Mouse (Mus musculus) kidney, adult 11 months (tissue): ENCODE data around the gene Cdsn.
A peak's percentile ranks its signal among the peaks of the same experiment; 100 is the strongest.
"Not testable (repeated sequence)": the region's sequence is repeated elsewhere in the genome, so short reads cannot be mapped to it uniquely, and the experiment has no call there.

Source experiments
- DNase-seq: peaks from one replicate; pipeline ENCODE4 v3.0.0; 2022

Gene Cdsn

GRCm38 (mm10) chr17:35551881-35552414 lies at the start of gene Cdsn:
Gene Cdsn (plus strand): TSS chr17:35552128.
- no peak for DNase-seq

- no peak for DNase-seq
These were observed 49.7 kb upstream of the Cdsn start for GRCm38 (mm10) chr17:35502226-35502625.

- no peak for DNase-seq
These were observed 49.2 kb upstream of the Cdsn start for GRCm38 (mm10) chr17:35502762-35503161.

GRCm38 (mm10) chr17:35503849-35504248 lies 48.1 kb upstream of the Cdsn start:
- no peak for DNase-seq

- DNase-seq = no peak
These were observed 47.1 kb upstream of the Cdsn start for GRCm38 (mm10) chr17:35504628-35505481.

DNA sequence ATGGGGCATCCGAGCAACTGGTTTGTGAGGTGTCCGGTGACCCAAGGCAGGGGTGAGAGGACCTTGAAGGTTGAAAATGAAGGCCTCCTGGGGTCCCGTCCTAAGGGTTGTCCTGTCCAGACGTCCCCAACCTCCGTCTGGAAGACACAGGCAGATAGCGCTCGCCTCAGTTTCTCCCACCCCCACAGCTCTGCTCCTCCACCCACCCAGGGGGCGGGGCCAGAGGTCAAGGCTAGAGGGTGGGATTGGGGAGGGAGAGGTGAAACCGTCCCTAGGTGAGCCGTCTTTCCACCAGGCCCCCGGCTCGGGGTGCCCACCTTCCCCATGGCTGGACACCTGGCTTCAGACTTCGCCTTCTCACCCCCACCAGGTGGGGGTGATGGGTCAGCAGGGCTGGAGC lies 46.2 kb upstream of the Cdsn start, which contains the start of gene Pou5f1:
TSS of gene Pou5f1 (plus strand) at position 243 of the 400 bp plus-strand sequence.
- no peak for DNase-seq

DNA sequence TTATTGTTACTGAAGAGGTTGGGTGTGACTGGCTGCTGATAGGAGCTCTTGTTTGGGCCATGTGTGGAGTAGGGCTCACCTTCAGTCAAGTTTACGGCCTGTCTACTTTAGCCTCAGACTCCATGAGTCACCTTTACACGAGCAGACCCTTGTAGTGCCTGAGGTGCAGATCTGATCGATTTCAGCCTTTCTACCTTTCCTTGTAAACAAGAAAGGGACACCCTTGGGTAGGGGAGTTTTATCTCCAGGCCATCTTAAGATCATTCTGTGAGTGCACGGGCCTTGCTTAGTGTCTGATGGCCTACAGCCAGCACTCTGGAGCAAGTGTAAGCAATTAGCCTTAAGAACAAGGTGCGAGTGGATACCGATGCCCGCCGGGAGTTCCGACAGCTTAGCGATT lies 45.0 kb upstream of the Cdsn start:
- DNase-seq = no peak

DNA sequence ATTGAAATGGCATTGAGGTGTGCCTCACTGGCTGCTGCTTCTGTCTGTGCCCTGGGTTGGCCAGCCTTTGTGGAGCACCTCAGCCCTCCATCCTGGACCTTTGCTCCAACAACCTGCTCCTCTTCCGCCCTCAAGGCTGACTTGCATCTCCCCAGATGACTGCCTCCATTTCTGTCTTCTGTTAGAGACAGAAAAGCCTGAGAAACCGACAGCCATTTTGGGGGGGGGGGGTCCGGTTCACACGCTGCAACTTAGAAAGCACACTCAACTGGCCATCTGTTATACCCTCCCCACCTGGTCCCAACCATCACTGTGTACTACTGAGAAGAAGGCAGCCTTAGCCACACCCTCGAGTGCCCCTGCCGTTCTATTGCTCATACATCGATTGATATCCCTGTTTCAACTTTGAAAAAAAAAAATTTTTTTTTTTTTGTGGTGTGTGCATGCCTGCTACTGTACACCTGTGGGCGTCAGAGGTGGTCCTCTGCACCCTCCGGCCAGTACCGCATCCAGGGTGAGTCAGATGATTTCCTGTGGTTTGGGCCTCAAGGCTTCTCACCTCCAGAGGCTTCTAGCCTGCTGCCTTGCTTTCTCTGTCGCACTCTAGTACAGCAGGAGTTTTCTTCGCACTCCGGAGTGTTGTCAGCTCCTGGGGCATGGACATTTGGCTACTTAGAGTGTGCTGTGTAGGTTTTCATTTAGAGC lies 44.2 kb upstream of the Cdsn start:
- no peak for DNase-seq

DNA sequence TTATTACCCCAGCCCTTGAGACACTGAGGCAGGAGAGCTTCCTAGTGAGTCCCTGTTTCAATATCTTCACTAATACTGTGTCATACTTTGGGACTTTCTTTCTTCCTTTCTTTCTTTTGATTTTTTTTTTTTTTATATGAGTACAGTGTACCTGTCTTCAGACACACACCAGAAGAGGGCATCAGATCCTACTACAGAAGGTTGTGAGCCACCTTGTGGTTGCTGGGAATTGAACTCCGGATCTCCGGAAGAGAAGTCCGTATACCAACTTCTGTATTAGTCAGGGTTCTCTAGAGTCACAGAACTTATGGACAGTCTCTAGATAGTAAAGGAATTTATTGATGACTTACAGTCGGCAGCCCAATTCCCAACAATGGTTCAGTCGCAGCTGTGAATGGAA lies 43.6 kb upstream of the Cdsn start:
- DNase-seq = not testable (repeated sequence)

DNA sequence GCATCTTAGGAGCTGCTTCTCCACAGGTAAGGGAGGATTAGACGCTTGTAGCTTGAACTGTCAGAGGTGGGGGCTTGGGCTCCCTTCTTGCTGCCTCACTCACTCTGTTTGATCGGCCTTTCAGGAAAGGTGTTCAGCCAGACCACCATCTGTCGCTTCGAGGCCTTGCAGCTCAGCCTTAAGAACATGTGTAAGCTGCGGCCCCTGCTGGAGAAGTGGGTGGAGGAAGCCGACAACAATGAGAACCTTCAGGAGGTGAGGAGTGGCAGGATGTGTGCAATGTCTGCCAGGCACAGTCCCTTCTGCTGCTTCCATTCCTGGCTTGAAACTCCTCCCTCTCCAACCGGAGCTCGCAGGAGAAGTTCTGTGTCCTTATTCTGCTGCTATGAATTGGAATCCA lies 42.6 kb upstream of the Cdsn start:
- no peak for DNase-seq

GRCm38 (mm10) chr17:35512916-35513626 lies 38.9 kb upstream of the Cdsn start:
- DNase-seq = no peak

GRCm38 (mm10) chr17:35513886-35514285 lies 38.0 kb upstream of the Cdsn start:
- DNase-seq = peak; percentile 46

- no peak for DNase-seq
These were observed 37.2 kb upstream of the Cdsn start for GRCm38 (mm10) chr17:35514756-35515155.

GRCm38 (mm10) chr17:35515911-35516640 lies 35.9 kb upstream of the Cdsn start:
- DNase-seq = no peak

DNA sequence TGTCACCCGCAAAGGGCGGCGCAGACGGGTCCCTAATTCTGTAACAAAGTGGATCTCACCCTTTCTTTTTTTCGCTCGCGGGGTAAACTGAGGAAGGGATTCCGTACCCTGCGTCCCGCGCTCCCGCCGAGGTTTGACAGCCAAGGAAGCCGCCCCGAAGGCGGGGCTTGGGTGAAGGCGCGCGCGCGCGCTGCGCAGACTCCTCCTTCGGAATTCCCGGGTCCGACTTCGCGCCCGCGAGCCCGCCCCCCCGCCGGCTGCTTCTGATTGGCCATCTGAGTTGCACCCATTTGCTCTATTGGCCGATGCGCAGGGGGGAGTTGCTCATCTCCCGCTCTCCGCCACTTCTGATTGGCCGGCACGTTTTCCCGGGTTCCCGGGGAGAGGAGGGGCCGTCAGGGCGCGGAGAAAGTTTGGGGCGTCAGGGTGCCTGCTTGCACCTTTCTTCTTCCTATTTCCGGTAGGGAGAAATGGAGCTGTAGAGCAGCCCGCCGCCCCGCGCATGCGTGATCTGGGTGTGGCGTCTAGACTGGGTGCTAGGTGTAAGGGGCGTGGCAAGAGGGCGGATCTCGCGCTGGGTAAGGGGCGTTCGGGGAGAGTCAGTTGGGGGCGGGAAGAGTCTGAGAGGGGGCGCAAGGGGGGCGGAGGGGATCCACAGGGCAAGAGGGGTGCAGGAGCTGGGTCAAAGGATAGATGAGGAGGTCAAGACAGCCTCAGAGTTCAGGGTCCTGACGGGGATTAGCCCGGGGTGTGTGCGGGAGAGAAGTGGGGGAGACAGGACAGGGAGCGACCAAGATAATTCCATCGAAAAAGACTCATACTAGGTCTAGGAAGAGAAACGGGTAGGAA lies 35.1 kb upstream of the Cdsn start, which contains the start of the genes Tcf19 and Cchcr1:
TSS of gene Tcf19 (minus strand) at position 173 of the 849 bp plus-strand sequence.
TSS of gene Cchcr1 (plus strand) at position 449 of the 849 bp plus-strand sequence.
- peak; percentile 99 for DNase-seq

GRCm38 (mm10) chr17:35517526-35517925 lies 34.4 kb upstream of the Cdsn start:
- DNase-seq = no peak

DNA sequence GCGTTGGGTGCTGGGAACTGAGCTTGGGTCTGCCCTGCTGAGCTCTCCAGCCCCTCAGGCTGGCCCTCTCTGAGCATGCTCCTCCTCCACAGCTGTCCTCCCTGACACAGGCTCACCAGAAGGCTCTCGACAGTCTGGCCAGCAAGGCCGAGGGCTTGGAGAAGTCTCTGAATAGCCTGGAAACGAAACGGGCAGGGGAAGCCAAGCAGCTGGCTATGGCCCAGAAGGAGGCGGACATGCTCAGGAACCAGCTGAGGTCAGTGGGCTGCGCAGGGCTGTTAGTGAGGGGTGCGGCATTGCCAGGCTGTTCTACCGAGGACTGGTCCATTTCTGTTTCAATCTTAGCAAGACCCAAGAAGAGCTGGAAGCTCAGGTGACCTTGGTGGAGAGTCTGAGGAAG lies 27.6 kb upstream of the Cdsn start:
- no peak for DNase-seq

DNA sequence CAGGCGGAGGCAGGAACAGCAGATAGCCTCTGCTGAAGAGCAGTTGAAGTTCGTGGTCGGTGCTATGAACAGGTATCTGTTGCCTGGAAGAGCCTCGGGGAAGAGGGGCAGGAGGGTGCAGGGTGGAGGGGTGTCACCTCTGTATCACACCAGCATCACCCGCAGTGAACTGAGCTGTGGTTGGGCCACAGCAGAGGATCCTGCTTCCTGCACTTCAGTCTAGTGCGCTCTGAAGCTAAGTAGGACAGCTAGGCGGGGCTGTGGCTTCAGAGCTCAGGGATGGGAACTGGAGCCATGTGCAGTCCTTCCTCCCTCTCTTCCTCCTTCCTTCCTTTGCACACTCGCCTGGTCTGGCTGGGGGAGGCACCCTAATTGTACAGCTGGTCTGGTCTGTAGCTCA lies 25.3 kb upstream of the Cdsn start:
- no peak for DNase-seq

GRCm38 (mm10) chr17:35532360-35532759 lies 19.6 kb upstream of the Cdsn start:
- DNase-seq = no peak

DNA sequence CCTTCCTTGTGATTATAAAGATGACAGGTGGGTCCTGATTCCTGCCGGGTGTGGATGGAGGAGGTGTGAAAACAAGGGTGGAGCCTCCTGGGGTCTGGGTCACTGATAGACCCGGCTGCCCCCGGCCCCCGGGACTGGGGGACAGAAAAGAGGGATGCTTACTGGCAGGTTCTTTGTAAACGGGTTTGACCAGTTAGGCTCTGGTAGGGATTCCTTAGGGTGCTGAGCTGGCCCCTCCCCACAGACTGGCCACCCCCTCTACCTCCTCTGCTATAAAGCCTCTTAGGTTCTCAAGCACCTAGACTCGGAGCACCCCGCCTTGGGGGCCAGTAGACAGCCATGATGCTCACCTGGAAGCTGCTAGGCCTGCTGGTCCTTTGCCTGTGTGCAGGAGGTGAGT lies 19.0 kb upstream of the Cdsn start, which contains the start of gene Psors1c2:
TSS of gene Psors1c2 (plus strand) at position 301 of the 400 bp plus-strand sequence.
- no peak for DNase-seq

DNA sequence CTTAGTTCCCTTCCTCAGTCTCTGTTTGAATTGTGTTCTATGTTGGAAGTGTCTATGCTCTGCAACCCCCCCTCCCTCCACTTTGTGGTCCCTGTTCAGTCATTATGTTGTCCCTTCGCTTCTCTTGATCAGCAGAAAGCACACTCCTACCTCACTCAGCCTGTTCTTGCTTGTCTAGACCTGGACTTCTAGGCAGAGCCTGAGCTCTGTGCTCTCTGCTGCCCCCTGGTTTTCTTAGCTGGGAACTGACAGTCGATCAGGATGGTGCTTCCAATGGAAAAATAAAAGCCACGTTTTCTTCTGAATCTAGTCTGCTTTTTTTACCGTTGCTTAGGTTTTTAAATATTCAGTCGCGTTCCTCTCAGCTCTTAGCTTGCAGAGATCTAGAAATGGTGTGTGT lies 17.6 kb upstream of the Cdsn start:
- peak; percentile 52 for DNase-seq
